Mouse (Mus musculus): Measurements from ENCODE around the gene Dedd2.

The Dedd2 gene

GRCm38 (mm10) chr7:25217653-25218395 is 2.6 kb downstream of the Dedd2 start:
- peak; percentile 30 to 34 for DNase-seq

- DNase-seq: no peak
These were observed 6.2 kb downstream of the Dedd2 start for GRCm38 (mm10) chr7:25214172-25214571.

- DNase-seq: no peak
These were observed 7.3 kb downstream of the Dedd2 start for GRCm38 (mm10) chr7:25213099-25213498.

- DNase-seq: no peak
These were observed 9.9 kb downstream of the Dedd2 start for GRCm38 (mm10) chr7:25210482-25210881.

GRCm38 (mm10) chr7:25209161-25209622 is 11.2 kb downstream of the Dedd2 start:
- DNase-seq: peak; percentile 52 to 56

- DNase-seq: peak; percentile 27 to 32
These were observed 14.2 kb downstream of the Dedd2 start for GRCm38 (mm10) chr7:25206094-25206830.

GRCm38 (mm10) chr7:25205355-25206093 is 14.9 kb downstream of the Dedd2 start:
- peak; percentile 78 to 80 for DNase-seq

- DNase-seq: no peak
These were observed 16.8 kb downstream of the Dedd2 start for GRCm38 (mm10) chr7:25203624-25204023.

GRCm38 (mm10) chr7:25197384-25198018 is 22.9 kb downstream of the Dedd2 start:
- no peak for DNase-seq

- DNase-seq: no peak
These were observed 24.3 kb downstream of the Dedd2 start for GRCm38 (mm10) chr7:25196107-25196506.

GRCm38 (mm10) chr7:25195148-25195547 is 25.3 kb downstream of the Dedd2 start:
- DNase-seq: no peak

- no peak for DNase-seq
These were observed 28.3 kb downstream of the Dedd2 start for GRCm38 (mm10) chr7:25192110-25192509.

GRCm38 (mm10) chr7:25190806-25191205 is 29.6 kb downstream of the Dedd2 start:
- DNase-seq: no peak

- peak; percentile 91 for DNase-seq
These were observed 32.5 kb downstream of the Dedd2 start for GRCm38 (mm10) chr7:25187662-25188650.

GRCm38 (mm10) chr7:25184091-25184490 is 36.3 kb downstream of the Dedd2 start:
- DNase-seq: no peak

- peak; percentile 57 to 62 for DNase-seq
These were observed 38.6 kb downstream of the Dedd2 start for GRCm38 (mm10) chr7:25181814-25182213.

GRCm38 (mm10) chr7:25181331-25181790 is 39.1 kb downstream of the Dedd2 start:
- DNase-seq: peak; percentile 76 to 77

GRCm38 (mm10) chr7:25180512-25180911 is 39.9 kb downstream of the Dedd2 start:
- DNase-seq: no peak

- DNase-seq: peak; percentile 56 to 67
These were observed 40.7 kb downstream of the Dedd2 start, which contains the start of gene Pou2f2 for GRCm38 (mm10) chr7:25179606-25180161. TSS of gene Pou2f2 (minus strand) at chr7:25179726.

GRCm38 (mm10) chr7:25178787-25179605 is 41.4 kb downstream of the Dedd2 start:
- DNase-seq: no peak

Measured in B cell, adult 2 months (primary cell).